Mouse (Mus musculus): ENCODE results near the gene Ext2. TPM values are rescaled to one million over a fixed set of nuclear protein-coding genes. Genes with fewer than 3 reads are reported as not detected.

The Ext2 gene
- polyA plus RNA-seq, 1 experiment from 2014 or later, result 64.2 TPM

GRCm38 (mm10) chr2:93618447-93619199 lies 203.7 kb downstream of the Ext2 start:
- H3K27ac ChIP-seq (replicated peaks), result no peak overlapping the region
- H3K36me3 ChIP-seq, result no peaks in the 10 kb centered on the region
- H3K9ac ChIP-seq (replicated peaks), result no peak overlapping the region
- WGBS, result 21% methylated on average over 19 of the region's 19 CpGs
- peaks cover 5% of the 10 kb centered on the region; the same call in 1 of the 2 replicates for H3K27me3 ChIP-seq
- ATAC-seq (replicated peaks), result no peak
- no peak overlapping the region for H3K4me2 ChIP-seq (replicated peaks)
- H3K9me3 ChIP-seq, result no peaks in the 10 kb centered on the region
- H3K4me3 ChIP-seq, result no peak overlapping the region
- no peaks in the 10 kb centered on the region for H3K4me1 ChIP-seq

GRCm38 (mm10) chr2:93615845-93616689 lies 206.3 kb downstream of the Ext2 start:
- ATAC-seq (replicated peaks), result no peak
- H3K4me3 ChIP-seq, result no peak overlapping the region
- no peaks in the 10 kb centered on the region for H3K36me3 ChIP-seq
- no peak overlapping the region for H3K9ac ChIP-seq (replicated peaks)
- H3K27ac ChIP-seq (replicated peaks), result no peak overlapping the region
- H3K9me3 ChIP-seq, result no peaks in the 10 kb centered on the region
- peaks cover 3% of the 10 kb centered on the region; the same call in 1 of the 2 replicates for H3K27me3 ChIP-seq
- H3K4me2 ChIP-seq (replicated peaks), result no peak overlapping the region
- no peaks in the 10 kb centered on the region for H3K4me1 ChIP-seq
- WGBS, result 80% methylated on average over 27 of the region's 27 CpGs

DNA sequence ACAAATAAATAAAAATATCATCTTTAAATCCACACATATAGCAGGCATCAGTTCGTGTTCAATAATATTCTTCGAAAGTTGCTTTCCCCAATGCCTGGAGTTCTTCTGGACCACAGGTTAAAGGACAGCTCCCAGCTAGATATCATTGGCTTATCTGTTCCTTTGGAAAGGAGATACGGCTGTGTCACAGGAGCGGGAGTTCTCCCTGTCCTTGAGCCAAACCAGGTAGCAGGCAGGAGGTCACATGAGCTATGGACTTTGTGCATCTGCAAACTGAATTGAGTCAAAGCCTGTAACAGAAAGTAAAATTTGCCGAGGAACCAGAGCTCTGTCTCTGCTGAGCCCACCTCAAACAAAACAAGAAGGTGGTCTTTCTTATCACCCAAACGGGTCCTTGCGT lies 209.3 kb downstream of the Ext2 start:
- Histone ChIP-seq H3K4me3 (no peak overlapping the region), H3K9me3 (no peaks in the 10 kb centered on the region), H3K36me3 (no peaks in the 10 kb centered on the region), H3K9ac (replicated peaks) (no peak overlapping the region), H3K27ac (replicated peaks) (no peak overlapping the region), H3K27me3 (no peaks in the 10 kb centered on the region), H3K4me2 (replicated peaks) (no peak overlapping the region), H3K4me1 (no peaks in the 10 kb centered on the region)
- WGBS, result 86% methylated on average over 7 of the region's 7 CpGs
- ATAC-seq (replicated peaks), result no peak

Other genes with a start within 250 kb of the Ext2 start
- 0.65 and 0.85 TPM in 2 replicates for gene Alx4, start 180.2 kb downstream of the Ext2 start, polyA plus RNA-seq (2015; fragmentation: Nextera tagmentation; extraction: Ambion mirVana)
- gene Accs, start 27.4 kb upstream of the Ext2 start, polyA plus RNA-seq (2015; fragmentation: Nextera tagmentation; extraction: Ambion mirVana), result 6.9 and 7.8 TPM in 2 replicates
- gene Accsl, start 46.6 kb upstream of the Ext2 start, polyA plus RNA-seq (2015; fragmentation: Nextera tagmentation; extraction: Ambion mirVana), result 0.45 and 0.66 TPM in 2 replicates
- gene Gm13889, start 134.6 kb upstream of the Ext2 start, polyA plus RNA-seq (2015; fragmentation: Nextera tagmentation; extraction: Ambion mirVana), result 24.2 and 26.7 TPM in 2 replicates
- gene Gm27027, start 173.8 kb upstream of the Ext2 start, polyA plus RNA-seq (2015; fragmentation: Nextera tagmentation; extraction: Ambion mirVana), result not detected in 2 replicates
- 54.9 and 58.1 TPM in 2 replicates for gene Alkbh3, start 188.2 kb upstream of the Ext2 start, polyA plus RNA-seq (2015; fragmentation: Nextera tagmentation; extraction: Ambion mirVana)

Measured in forebrain, embryonic 15.5 days (tissue).